In the genomic region with DNA sequence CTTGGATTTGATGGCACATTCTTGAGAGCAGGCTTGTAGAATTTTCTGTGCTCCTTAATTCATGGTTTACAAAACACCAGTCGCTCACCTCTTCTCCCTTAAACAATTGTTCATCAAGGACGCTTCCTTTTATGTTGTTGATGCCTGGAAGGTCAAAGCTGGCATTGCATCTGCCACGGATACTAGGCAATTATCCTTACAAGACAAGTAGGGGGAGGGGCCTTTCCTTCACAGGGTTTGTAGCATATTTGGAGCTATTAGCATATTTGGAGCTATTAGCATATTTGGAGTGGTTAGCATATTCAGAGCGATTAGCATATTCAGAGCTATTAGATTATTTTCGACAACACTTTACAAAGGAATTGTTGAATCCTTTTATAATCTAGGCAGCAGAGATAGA, we compare ENCODE assay signal across 25 mouse cellular contexts. TPM values are rescaled to one million over a fixed set of nuclear protein-coding genes. Genes with fewer than 3 reads are reported as not detected.
DNase-seq lines count a peak whose midpoint lies in the region; ATAC-seq and TF ChIP-seq lines count a peak whose summit lies in the region.
"Had no signal": no experiment of that assay in that cellular context is flagged by ENCODE, and none has a peak within 500 bp of the region (broad histone marks: within the 10 kb centered on the region; RNA-seq: fewer than 3 reads in every experiment).

No protein-coding gene starts in this region.

- TF ChIP-seq CTCF in brain, embryonic 14.5 days (IDR thresholded peaks at IDR 0.05; ENCODE audit: borderline replicate concordance, extremely low read depth, insufficient read depth, insufficient read length): no peak
- TF ChIP-seq CTCF in forebrain, postnatal 0 days (IDR thresholded peaks at IDR 0.05; ENCODE audit: low read depth): no peak
- no peak for TF ChIP-seq CTCF in thymus, adult 2 months (IDR thresholded peaks at IDR 0.05; ENCODE audit: borderline replicate concordance, control insufficient read depth, extremely low read depth, insufficient read depth, low read length, poor library complexity)

- no peaks in the 10 kb centered on the region for H3K9me3 ChIP-seq in forebrain, embryonic 12.5 days
- H3K9me3 ChIP-seq in forebrain, embryonic 10.5 days: no peaks in the 10 kb centered on the region
- no peaks in the 10 kb centered on the region for H3K9me3 ChIP-seq in midbrain, embryonic 13.5 days
- no peaks in the 10 kb centered on the region for H3K9me3 ChIP-seq in midbrain, embryonic 16.5 days (replicated peaks; ENCODE audit: control insufficient read depth, low read length, poor library complexity, severe bottlenecking)
- H3K9me3 ChIP-seq in forebrain, postnatal 0 days (ENCODE audit: low read length): no peaks in the 10 kb centered on the region
- H3K9me3 ChIP-seq: embryonic facial prominence, embryonic 15.5 days; heart, embryonic 10.5 days; hindbrain, embryonic 13.5 days; intestine, embryonic 15.5 days had no signal

- WGBS in forebrain, embryonic 12.5 days: 42% methylated on average over 5 of the region's 5 CpGs
- 79% methylated on average over 5 of the region's 5 CpGs for WGBS in forebrain, embryonic 10.5 days
- 55% methylated on average over 5 of the region's 5 CpGs for WGBS in midbrain, embryonic 13.5 days
- WGBS in midbrain, embryonic 16.5 days: 54% methylated on average over 5 of the region's 5 CpGs
- WGBS in forebrain, postnatal 0 days: 23% methylated on average over 5 of the region's 5 CpGs
- WGBS in thymus, adult 2 months: 96% methylated on average over 5 of the region's 5 CpGs

- ATAC-seq in forebrain, embryonic 12.5 days (ENCODE audit: low FRiP score): peak; percentile 36; the same call in 1 of the 2 replicates
- 0 out of 2 replicates have a peak, but pooled peaks have one; percentile 34 for ATAC-seq in midbrain, embryonic 13.5 days
- ATAC-seq in midbrain, embryonic 16.5 days: no peak
- peak; percentile 69; the same call in 1 of the 2 replicates for ATAC-seq in forebrain, postnatal 0 days
- ATAC-seq: CD4-positive, CD25-positive, alpha-beta regulatory T cell, adult 4 months; intestine, embryonic 15.5 days; Patski had no signal

- TF ChIP-seq POLR2A in brain, embryonic 14.5 days (IDR thresholded peaks at IDR 0.05; ENCODE audit: borderline replicate concordance, extremely low read depth, insufficient read depth, insufficient read length, poor library complexity, severe bottlenecking): no peak
- TF ChIP-seq POLR2A in thymus, adult 2 months (IDR thresholded peaks at IDR 0.05; ENCODE audit: control insufficient read depth, extremely low read depth, insufficient read depth, low read length, poor library complexity): no peak

- DNase-seq in forebrain, embryonic 10.5 days (ENCODE audit: extremely low spot score, low spot score): no peak
- peak; percentile 81 for DNase-seq in brain, embryonic 14.5 days (ENCODE audit: low read depth)
- no peak for DNase-seq in forebrain, postnatal 0 days
- no peak for DNase-seq in frontal cortex, postnatal 10 days (ENCODE audit: low spot score in 2 of 2)
- DNase-seq in thymus, adult 2 months: no peak
- DNase-seq: adrenal gland, postnatal 10 days; B cell, adult 2 months; cerebellum, adult 18-20 months; cerebellum, postnatal 10 days; embryo, embryonic 11 days; heart, adult 18-20 months; heart, postnatal 10 days; heart, postnatal 4 days; kidney, adult 18-20 months had no signal

- no peak overlapping the region for H3K4me3 ChIP-seq in forebrain, embryonic 12.5 days (replicated peaks)
- H3K4me3 ChIP-seq in forebrain, embryonic 10.5 days: no peak overlapping the region
- H3K4me3 ChIP-seq in midbrain, embryonic 13.5 days (replicated peaks): no peak overlapping the region
- no peak overlapping the region for H3K4me3 ChIP-seq in midbrain, embryonic 16.5 days (ENCODE audit: low read depth, low read length)
- no peak overlapping the region for H3K4me3 ChIP-seq in forebrain, postnatal 0 days (ENCODE audit: low read depth, low read length)
- H3K4me3 ChIP-seq in thymus, adult 2 months (ENCODE audit: control insufficient read depth, insufficient read depth, low read length): no peak overlapping the region
- H3K4me3 ChIP-seq: embryonic facial prominence, embryonic 15.5 days; erythroblast, embryonic 14.5 days; heart, embryonic 10.5 days; hindbrain, embryonic 13.5 days; intestine, embryonic 15.5 days had no signal

- no peak overlapping the region for H3K4me2 ChIP-seq in forebrain, embryonic 12.5 days
- H3K4me2 ChIP-seq in midbrain, embryonic 13.5 days (replicated peaks): no peak overlapping the region
- no peak overlapping the region for H3K4me2 ChIP-seq in midbrain, embryonic 16.5 days (ENCODE audit: low read length)
- H3K4me2 ChIP-seq in forebrain, postnatal 0 days (ENCODE audit: low read depth): no peak overlapping the region
- H3K4me2 ChIP-seq: embryonic facial prominence, embryonic 15.5 days; hindbrain, embryonic 13.5 days; intestine, embryonic 15.5 days had no signal

- no peaks in the 10 kb centered on the region for H3K27me3 ChIP-seq in forebrain, embryonic 12.5 days
- H3K27me3 ChIP-seq in forebrain, embryonic 10.5 days (ENCODE audit: poor library complexity, severe bottlenecking): no peaks in the 10 kb centered on the region
- H3K27me3 ChIP-seq in midbrain, embryonic 13.5 days: no peaks in the 10 kb centered on the region
- no peaks in the 10 kb centered on the region for H3K27me3 ChIP-seq in midbrain, embryonic 16.5 days (ENCODE audit: control insufficient read depth, insufficient read depth, low read depth, low read length)
- H3K27me3 ChIP-seq in forebrain, postnatal 0 days (ENCODE audit: insufficient read depth, low read length): no peaks in the 10 kb centered on the region
- no peaks in the 10 kb centered on the region for H3K27me3 ChIP-seq in thymus, adult 2 months (ENCODE audit: control insufficient read depth, insufficient read depth, low read length)
- H3K27me3 ChIP-seq: embryonic facial prominence, embryonic 15.5 days; hindbrain, embryonic 13.5 days; intestine, embryonic 15.5 days; Patski had no signal

- H3K27ac ChIP-seq in forebrain, embryonic 12.5 days: no peak overlapping the region
- no peak overlapping the region for H3K27ac ChIP-seq in forebrain, embryonic 10.5 days
- H3K27ac ChIP-seq in midbrain, embryonic 13.5 days: no peak overlapping the region
- H3K27ac ChIP-seq in midbrain, embryonic 16.5 days (ENCODE audit: low read length): no peak overlapping the region
- no peak overlapping the region for H3K27ac ChIP-seq in forebrain, postnatal 0 days (ENCODE audit: low read depth, low read length)
- no peak overlapping the region for H3K27ac ChIP-seq in thymus, adult 2 months (ENCODE audit: control insufficient read depth, insufficient read depth, low read length)
- H3K27ac ChIP-seq: embryonic facial prominence, embryonic 15.5 days; heart, embryonic 10.5 days; hindbrain, embryonic 13.5 days; intestine, embryonic 15.5 days had no signal

- peaks cover 13% of the 10 kb centered on the region for H3K4me1 ChIP-seq in forebrain, embryonic 12.5 days
- H3K4me1 ChIP-seq in forebrain, embryonic 10.5 days: peaks cover 12% of the 10 kb centered on the region
- peaks cover 9% of the 10 kb centered on the region for H3K4me1 ChIP-seq in midbrain, embryonic 13.5 days (replicated peaks)
- H3K4me1 ChIP-seq in midbrain, embryonic 16.5 days (ENCODE audit: control insufficient read depth, insufficient read depth, low read length): no peaks in the 10 kb centered on the region
- H3K4me1 ChIP-seq in forebrain, postnatal 0 days (ENCODE audit: insufficient read depth): no peaks in the 10 kb centered on the region
- H3K4me1 ChIP-seq in thymus, adult 2 months (replicated peaks; ENCODE audit: control insufficient read depth, insufficient read depth, low read length): peaks cover 2% of the 10 kb centered on the region
- H3K4me1 ChIP-seq: embryonic facial prominence, embryonic 15.5 days; intestine, embryonic 15.5 days had no signal

- H3K36me3 ChIP-seq in forebrain, embryonic 12.5 days (replicated peaks): no peaks in the 10 kb centered on the region; the same call in 1 of the 2 replicates
- peaks cover 82% of the 10 kb centered on the region for H3K36me3 ChIP-seq in forebrain, embryonic 10.5 days (replicated peaks)
- H3K36me3 ChIP-seq in midbrain, embryonic 13.5 days: 0 out of 2 replicates have a peak, but pooled peaks cover under 1% of the 10 kb centered on the region
- no peaks in the 10 kb centered on the region for H3K36me3 ChIP-seq in midbrain, embryonic 16.5 days (ENCODE audit: control insufficient read depth, insufficient read depth, low read length)
- H3K36me3 ChIP-seq in forebrain, postnatal 0 days (ENCODE audit: insufficient read depth): no peaks in the 10 kb centered on the region
- H3K36me3 ChIP-seq in thymus, adult 2 months (ENCODE audit: control insufficient read depth, insufficient read depth, low read length): no peaks in the 10 kb centered on the region
- H3K36me3 ChIP-seq: intestine, embryonic 15.5 days had no signal

- no peak overlapping the region for H3K9ac ChIP-seq in forebrain, embryonic 12.5 days
- H3K9ac ChIP-seq in midbrain, embryonic 13.5 days (replicated peaks): no peak overlapping the region
- no peak overlapping the region for H3K9ac ChIP-seq in midbrain, embryonic 16.5 days (ENCODE audit: low read depth, low read length)
- no peak overlapping the region for H3K9ac ChIP-seq in forebrain, postnatal 0 days
- H3K9ac ChIP-seq: embryonic facial prominence, embryonic 15.5 days; intestine, embryonic 15.5 days had no signal

RNA-seq across cellular contexts. Expression of gene Arhgef3, which starts 20.5 kb away (rescaled TPM):
- polyA plus RNA-seq in forebrain, embryonic 12.5 days (2016; fragmentation: Nextera tagmentation; extraction: Ambion mirVana): 1.8 and 2.4 TPM in 2 replicates
- polyA plus RNA-seq in forebrain, embryonic 10.5 days (2016; fragmentation: Nextera tagmentation; extraction: Ambion mirVana): 1.6 and 2.4 TPM in 2 replicates
- 1.7 and 2.4 TPM in 2 replicates for polyA plus RNA-seq in midbrain, embryonic 13.5 days (2015; fragmentation: Nextera tagmentation; extraction: Ambion mirVana)
- 7.8 and 10.8 TPM in 2 replicates for polyA plus RNA-seq in midbrain, embryonic 16.5 days (2015; fragmentation: Nextera tagmentation; extraction: Ambion mirVana)
- 2.5 and 4.9 TPM in 2 replicates for polyA plus RNA-seq in brain, embryonic 14.5 days (2012; rRNA removed)
- total RNA-seq in forebrain, postnatal 0 days (2014; rRNA removed): 17.3 and 17.7 TPM in 2 replicates
- polyA plus RNA-seq in forebrain, postnatal 0 days (2015; fragmentation: Nextera tagmentation; extraction: Ambion mirVana): 9.1 and 12.3 TPM in 2 replicates
- 16.8 and 17.0 TPM in 2 replicates for polyA plus RNA-seq in thymus, adult 2 months (2012; rRNA removed)

RNA-seq across cellular contexts. Expression of gene Il17rd, which starts 55.5 kb away (rescaled TPM):
- 5.1 and 5.4 TPM in 2 replicates for polyA plus RNA-seq in forebrain, embryonic 12.5 days (2016; fragmentation: Nextera tagmentation; extraction: Ambion mirVana)
- 7.4 and 9.6 TPM in 2 replicates for polyA plus RNA-seq in forebrain, embryonic 10.5 days (2016; fragmentation: Nextera tagmentation; extraction: Ambion mirVana)
- 2.5 and 2.8 TPM in 2 replicates for polyA plus RNA-seq in midbrain, embryonic 13.5 days (2015; fragmentation: Nextera tagmentation; extraction: Ambion mirVana)
- polyA plus RNA-seq in midbrain, embryonic 16.5 days (2015; fragmentation: Nextera tagmentation; extraction: Ambion mirVana): 1.9 and 2.3 TPM in 2 replicates
- 4.7 and 7.4 TPM in 2 replicates for polyA plus RNA-seq in brain, embryonic 14.5 days (2012; rRNA removed)
- 5.7 and 7.2 TPM in 2 replicates for total RNA-seq in forebrain, postnatal 0 days (2014; rRNA removed)
- polyA plus RNA-seq in forebrain, postnatal 0 days (2015; fragmentation: Nextera tagmentation; extraction: Ambion mirVana): 0.62 and 1.5 TPM in 2 replicates
- polyA plus RNA-seq in thymus, adult 2 months (2012; rRNA removed): 0.29 and 0.63 TPM in 2 replicates
- total RNA-seq: common myeloid progenitor, adult 5-6 weeks had no signal
